Mouse (Mus musculus) stomach, embryonic 15.5 days (tissue): ENCODE results near the gene Lbhd2. TPM values are rescaled to one million over a fixed set of nuclear protein-coding genes. Genes with fewer than 3 reads are reported as not detected.

Experiments
- ATAC-seq: fragments of 200-750 bp; cut with Nextera tagmentation; 2 replicates; pipeline ENCODE4 v1.8.0; 2017; ENCODE audit warnings: low read depth, moderate number of reproducible peaks, moderate TSS enrichment; ENCODE audit not compliant: insufficient read depth, low FRiP score
- H3K27ac ChIP-seq: fragments of 300-500 bp; sonication (generic); 2 replicates; pipeline ENCODE4 v1.5.1; 2015; ENCODE audit warnings: mild to moderate bottlenecking, inconsistent platforms
- H3K27me3 ChIP-seq: fragments of 300-500 bp; sonication (generic); replicated peaks from 2 replicates; pipeline ENCODE4 v1.6.1; 2015; ENCODE audit warnings: inconsistent platforms
- H3K36me3 ChIP-seq: fragments of 300-500 bp; sonication (generic); 2 replicates; pipeline ENCODE4 v1.6.1; 2015; ENCODE audit warnings: inconsistent platforms
- H3K4me1 ChIP-seq: fragments of 300-500 bp; sonication (generic); 2 replicates; pipeline ENCODE4 v1.6.1; 2015; ENCODE audit warnings: inconsistent platforms
- H3K4me2 ChIP-seq: fragments of 300-500 bp; sonication (generic); 2 replicates; pipeline ENCODE4 v1.6.1; 2015; ENCODE audit warnings: mild to moderate bottlenecking, inconsistent platforms
- H3K4me3 ChIP-seq: fragments of 300-500 bp; sonication (generic); replicated peaks from 2 replicates; pipeline ENCODE4 v1.5.1; 2015; ENCODE audit warnings: inconsistent platforms
- H3K9ac ChIP-seq: fragments of 300-500 bp; sonication (generic); 2 replicates; pipeline ENCODE4 v1.6.1; 2015; ENCODE audit warnings: inconsistent platforms
- H3K9me3 ChIP-seq: fragments of 300-500 bp; sonication (generic); 2 replicates; pipeline ENCODE4 v1.6.1; 2016; ENCODE audit warnings: inconsistent platforms
- WGBS: fragments of 180-500 bp; shearing (Covaris S2); methylation state at CpG from one replicate; pipeline ENCODE4 v1.1.7; 2015; 5-methylcytosine and 5-hydroxymethylcytosine counted together
- polyA plus RNA-seq: library from polyadenylated mRNA; unstranded; fragments of >200 nt; fragmentation: Nextera tagmentation; extraction: Ambion mirVana; gene quantifications from 2 replicates; pipeline ENCODE4 v1.2.1, GENCODE M21; 2015

The Lbhd2 gene
- polyA plus RNA-seq, 1 experiment from 2014 or later = 1.7 TPM

- H3K9ac ChIP-seq = no peak overlapping the region
- no peaks in the 10 kb centered on the region for H3K36me3 ChIP-seq
- 6% methylated on average over 52 of the region's 52 CpGs for WGBS
- no peak overlapping the region for H3K27ac ChIP-seq
- no peaks in the 10 kb centered on the region for H3K9me3 ChIP-seq
- peaks cover 76% of the 10 kb centered on the region for H3K27me3 ChIP-seq
- ATAC-seq = no peak
- peaks cover 34% of the 10 kb centered on the region for H3K4me1 ChIP-seq
- H3K4me2 ChIP-seq = peak overlapping the region; percentile 47
- H3K4me3 ChIP-seq = peak overlapping the region; percentile 26
Observed at GRCm38 (mm10) chr12:111445161-111445889, 38.7 kb downstream of the Lbhd2 start.

GRCm38 (mm10) chr12:111445890-111446613 lies 39.4 kb downstream of the Lbhd2 start:
- H3K36me3 ChIP-seq = no peaks in the 10 kb centered on the region
- peak overlapping the region; percentile 47 for H3K4me2 ChIP-seq
- WGBS = 17% methylated on average over 27 of the region's 27 CpGs
- peaks cover 36% of the 10 kb centered on the region for H3K4me1 ChIP-seq
- H3K4me3 ChIP-seq = peak overlapping the region; percentile 26
- H3K27ac ChIP-seq = no peak overlapping the region
- ATAC-seq = no peak
- peaks cover 73% of the 10 kb centered on the region for H3K27me3 ChIP-seq
- H3K9ac ChIP-seq = no peak overlapping the region
- no peaks in the 10 kb centered on the region for H3K9me3 ChIP-seq

DNA sequence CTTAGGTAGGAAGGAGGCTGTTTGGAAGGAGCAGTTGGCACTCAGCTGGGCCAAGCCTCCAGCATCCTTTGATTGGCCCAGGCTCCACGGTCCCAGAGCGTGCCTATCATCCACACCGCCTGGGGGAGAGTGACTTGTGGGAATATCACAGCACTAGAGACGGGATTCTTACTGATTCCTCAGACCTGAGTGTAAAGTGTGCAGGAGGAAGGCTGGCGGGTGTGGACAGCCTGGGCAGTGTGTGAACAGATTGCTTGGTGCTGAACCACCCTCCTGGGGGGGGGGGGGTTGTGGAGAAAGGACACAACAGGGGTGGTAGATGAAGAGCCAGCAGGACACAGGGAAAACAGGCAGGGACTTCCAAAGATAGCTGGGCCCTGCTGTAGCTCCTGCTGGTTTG lies 40.1 kb downstream of the Lbhd2 start:
- no peak for ATAC-seq
- H3K4me2 ChIP-seq = no peak overlapping the region
- no peak overlapping the region for H3K4me3 ChIP-seq
- H3K9ac ChIP-seq = no peak overlapping the region
- peaks cover 36% of the 10 kb centered on the region for H3K4me1 ChIP-seq
- H3K27me3 ChIP-seq = peaks cover 74% of the 10 kb centered on the region
- no peak overlapping the region for H3K27ac ChIP-seq
- H3K9me3 ChIP-seq = no peaks in the 10 kb centered on the region
- H3K36me3 ChIP-seq = no peaks in the 10 kb centered on the region
- WGBS = 42% methylated on average over 5 of the region's 5 CpGs

DNA sequence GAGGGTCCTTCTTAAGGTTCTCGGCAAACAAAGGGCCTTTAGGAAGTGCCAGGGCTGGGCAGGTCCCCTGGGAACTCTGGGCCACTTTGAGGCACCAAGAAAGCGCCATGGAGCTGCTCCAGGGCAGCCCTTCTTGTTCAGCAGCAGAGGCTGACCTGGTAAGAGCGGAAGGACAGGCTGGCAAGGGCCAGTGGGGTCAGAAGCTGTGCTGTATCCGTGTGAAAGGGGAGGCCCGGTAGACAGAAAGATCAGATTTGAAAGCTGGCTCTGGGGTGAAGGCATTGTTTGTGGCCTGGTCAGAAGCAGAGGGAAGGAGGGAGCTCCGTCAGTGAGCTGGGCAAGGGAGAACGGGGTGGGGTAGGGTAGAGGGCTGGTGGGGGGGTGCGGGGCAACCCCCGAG lies 40.7 kb downstream of the Lbhd2 start:
- ATAC-seq = no peak
- H3K9me3 ChIP-seq = no peaks in the 10 kb centered on the region
- peaks cover 32% of the 10 kb centered on the region for H3K4me1 ChIP-seq
- WGBS = 44% methylated on average over 9 of the region's 9 CpGs
- H3K9ac ChIP-seq = no peak overlapping the region
- no peaks in the 10 kb centered on the region for H3K36me3 ChIP-seq
- no peak overlapping the region for H3K27ac ChIP-seq
- peaks cover 74% of the 10 kb centered on the region for H3K27me3 ChIP-seq
- H3K4me3 ChIP-seq = no peak overlapping the region
- no peak overlapping the region for H3K4me2 ChIP-seq

DNA sequence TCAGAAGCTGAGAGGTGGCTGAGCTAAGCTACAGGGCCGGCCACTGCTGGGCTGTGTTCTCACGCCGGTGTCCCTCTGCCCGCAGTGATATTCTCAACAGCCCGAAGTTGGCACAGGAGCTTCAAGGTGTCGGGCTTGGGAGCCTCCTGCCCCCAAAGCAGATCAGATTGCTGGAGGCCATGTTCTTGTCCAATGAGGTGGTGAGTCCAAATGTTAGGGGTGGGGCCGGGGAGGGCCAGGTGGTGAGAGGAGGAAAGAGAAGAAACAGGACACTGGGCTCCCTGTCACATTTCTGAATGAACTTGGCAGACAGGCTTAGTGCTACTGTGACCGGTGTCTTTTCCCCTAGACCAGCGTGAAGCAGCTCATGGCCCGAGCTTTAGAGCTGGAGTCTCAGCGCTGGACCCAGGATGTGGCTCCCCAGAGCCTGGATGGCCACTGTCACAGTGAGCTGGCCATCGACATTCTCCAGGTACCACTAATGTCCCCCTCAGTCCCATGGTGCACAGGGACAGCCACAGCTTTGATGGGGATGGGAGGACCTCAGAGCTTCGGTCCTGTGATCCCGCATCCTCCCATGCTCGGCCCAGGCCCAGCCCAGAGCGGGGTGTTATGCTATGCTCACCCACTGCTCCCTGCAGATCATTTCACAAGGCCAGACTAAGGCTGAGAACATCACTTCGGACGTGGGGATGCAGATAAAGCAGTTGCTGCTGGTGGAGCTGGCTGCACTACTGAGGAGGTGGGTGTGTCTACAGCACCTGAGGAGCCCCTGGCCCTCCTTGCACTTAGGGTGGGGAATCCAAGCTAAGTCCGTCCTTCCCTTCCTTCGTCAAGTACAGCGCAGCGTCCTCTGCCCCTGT lies 41.5 kb downstream of the Lbhd2 start:
- peaks cover 67% of the 10 kb centered on the region for H3K27me3 ChIP-seq
- no peak overlapping the region for H3K27ac ChIP-seq
- 40% methylated on average over 22 of the region's 22 CpGs for WGBS
- H3K36me3 ChIP-seq = no peaks in the 10 kb centered on the region
- no peak overlapping the region for H3K4me3 ChIP-seq
- H3K4me2 ChIP-seq = no peak overlapping the region
- peaks cover 27% of the 10 kb centered on the region for H3K4me1 ChIP-seq
- no peak for ATAC-seq
- H3K9me3 ChIP-seq = no peaks in the 10 kb centered on the region
- H3K9ac ChIP-seq = no peak overlapping the region

- Histone ChIP-seq H3K4me3 (no peak overlapping the region), H3K4me1 (peaks cover 36% of the 10 kb centered on the region), H3K4me2 (no peak overlapping the region; the same call in 1 of the 2 replicates), H3K9ac (no peak overlapping the region), H3K27me3 (peaks cover 57% of the 10 kb centered on the region), H3K27ac (no peak overlapping the region), H3K36me3 (no peaks in the 10 kb centered on the region), H3K9me3 (no peaks in the 10 kb centered on the region)
- no peak for ATAC-seq
- WGBS = 22% methylated on average over 12 of the region's 14 CpGs
Observed at GRCm38 (mm10) chr12:111448931-111449705, 42.5 kb downstream of the Lbhd2 start.

GRCm38 (mm10) chr12:111450359-111450758 lies 43.8 kb downstream of the Lbhd2 start:
- Histone ChIP-seq H3K4me2 (no peak overlapping the region), H3K4me3 (no peak overlapping the region), H3K36me3 (no peaks in the 10 kb centered on the region), H3K9ac (no peak overlapping the region), H3K27me3 (peaks cover 44% of the 10 kb centered on the region), H3K4me1 (peaks cover 44% of the 10 kb centered on the region), H3K9me3 (no peaks in the 10 kb centered on the region), H3K27ac (no peak overlapping the region; the same call in 1 of the 2 replicates)
- WGBS = 50% methylated on average over 6 of the region's 6 CpGs
- no peak for ATAC-seq

- whole genome bisulfite sequencing = 78% methylated on average over 7 of the region's 7 CpGs
- H3K4me2 ChIP-seq = no peak overlapping the region
Observed at GRCm38 (mm10) chr12:111451561-111451960, 45.0 kb downstream of the Lbhd2 start.

GRCm38 (mm10) chr12:111454021-111454420 lies 47.4 kb downstream of the Lbhd2 start:
- Histone ChIP-seq H3K4me3 (no peak overlapping the region), H3K4me2 (no peak overlapping the region), H3K4me1 (peaks cover 35% of the 10 kb centered on the region), H3K27ac (no peak overlapping the region), H3K36me3 (no peaks in the 10 kb centered on the region), H3K9ac (no peak overlapping the region), H3K9me3 (no peaks in the 10 kb centered on the region), H3K27me3 (peaks cover 10% of the 10 kb centered on the region; the same call in 1 of the 2 replicates)
- WGBS = 39% methylated on average over 4 of the region's 4 CpGs
- ATAC-seq = no peak

More at GRCm38 (mm10) chr12:111451561-111451960, 45.0 kb downstream of the Lbhd2 start:
- Histone ChIP-seq H3K9me3 (no peaks in the 10 kb centered on the region), H3K9ac (no peak overlapping the region), H3K4me3 (no peak overlapping the region), H3K36me3 (no peaks in the 10 kb centered on the region), H3K4me1 (peaks cover 41% of the 10 kb centered on the region), H3K27me3 (peaks cover 35% of the 10 kb centered on the region), H3K27ac (no peak overlapping the region)
- no peak for ATAC-seq

DNA sequence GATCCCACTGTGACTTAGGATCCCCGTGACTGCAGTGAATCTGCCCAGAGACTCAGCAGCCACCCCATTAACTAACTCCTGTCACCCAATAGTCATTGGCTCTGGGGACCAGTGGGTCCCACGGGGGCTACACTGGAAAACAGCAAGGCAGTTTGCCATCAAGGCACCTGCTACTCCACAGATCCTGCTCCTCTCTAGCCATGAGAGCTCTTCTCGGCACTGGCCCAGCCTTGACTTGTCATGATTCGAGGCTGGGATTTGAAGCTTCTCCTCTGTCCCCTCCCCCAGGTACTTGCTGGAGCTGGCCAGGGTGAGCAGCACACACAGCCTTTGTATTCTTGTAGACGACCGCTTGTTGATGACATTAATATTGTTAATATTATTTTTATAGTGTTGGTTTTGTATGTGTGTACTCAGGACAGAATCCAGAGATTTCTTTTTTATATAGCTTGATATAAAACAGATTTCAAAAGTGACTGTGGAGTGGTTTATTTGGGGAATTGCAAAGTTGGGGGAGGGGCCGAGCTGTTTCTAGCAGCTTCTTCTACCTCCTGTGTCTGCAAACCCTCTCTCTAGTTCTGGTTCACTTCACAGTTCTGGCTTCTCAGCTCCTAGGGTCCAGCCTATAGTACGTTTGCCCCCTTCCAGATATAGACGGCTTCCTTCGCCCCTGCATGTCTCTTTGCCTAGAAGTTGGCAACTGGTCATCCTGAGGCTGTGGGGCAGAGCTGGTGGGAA lies 48.1 kb downstream of the Lbhd2 start:
- H3K4me1 ChIP-seq = peaks cover 30% of the 10 kb centered on the region
- 47% methylated on average over 10 of the region's 10 CpGs for WGBS
- no peak overlapping the region for H3K9ac ChIP-seq
- H3K4me3 ChIP-seq = no peak overlapping the region
- H3K9me3 ChIP-seq = no peaks in the 10 kb centered on the region
- H3K4me2 ChIP-seq = no peak overlapping the region
- ATAC-seq = 0 out of 2 replicates have a peak, but pooled peaks have one; percentile 34
- no peaks in the 10 kb centered on the region for H3K36me3 ChIP-seq
- peak overlapping the region; percentile 12; the same call in 1 of the 2 replicates for H3K27ac ChIP-seq
- H3K27me3 ChIP-seq = peaks cover 9% of the 10 kb centered on the region; the same call in 1 of the 2 replicates
